Mouse (Mus musculus) cerebellum, postnatal 14 days (tissue): ENCODE data around the gene Dhh.
A peak's percentile ranks its signal among the peaks of the same experiment; 100 is the strongest.

Experiments
- DNase-seq, 2 experiments: peaks; one replicate each; pipeline ENCODE4 v3.0.0; 2021; ENCODE audit warnings: mixed read lengths in 2 of 2

Dhh gene

GRCm38 (mm10) chr15:98914903-98915302 is 16.6 kb upstream of the Dhh start:
- DNase-seq, result no peak

GRCm38 (mm10) chr15:98904692-98905091 is 6.4 kb upstream of the Dhh start:
- DNase-seq, result peak; percentile 55 to 72

GRCm38 (mm10) chr15:98902600-98902999 is 4.3 kb upstream of the Dhh start:
- DNase-seq, result no peak

GRCm38 (mm10) chr15:98901530-98901929 is 3.2 kb upstream of the Dhh start:
- no peak for DNase-seq

- DNase-seq, result no peak
These were observed 845 bp downstream of the Dhh start for GRCm38 (mm10) chr15:98897495-98897894.

GRCm38 (mm10) chr15:98895635-98896589 is 2.4 kb downstream of the Dhh start:
- DNase-seq, result peak in 1 of 2 experiments; percentile 42

- DNase-seq, result no peak
These were observed 3.4 kb downstream of the Dhh start for GRCm38 (mm10) chr15:98894746-98895634.

GRCm38 (mm10) chr15:98893940-98894745 is 4.2 kb downstream of the Dhh start, which contains the start of gene Rhebl1:
Gene Rhebl1 (minus strand): TSS chr15:98894540.
- peak; percentile 43 to 55 for DNase-seq

- DNase-seq, result no peak
These were observed 5.3 kb downstream of the Dhh start for GRCm38 (mm10) chr15:98893036-98893435.

- DNase-seq, result peak; percentile 76 to 82
These were observed 6.3 kb downstream of the Dhh start for GRCm38 (mm10) chr15:98891907-98892606.

- DNase-seq, result no peak
These were observed 7.1 kb downstream of the Dhh start for GRCm38 (mm10) chr15:98891198-98891742.

- DNase-seq, result peak; percentile 52 to 63
These were observed 10.8 kb downstream of the Dhh start for GRCm38 (mm10) chr15:98887526-98887925.

GRCm38 (mm10) chr15:98886667-98887387 is 11.5 kb downstream of the Dhh start:
- peak in 1 of 2 experiments; percentile 43 for DNase-seq

GRCm38 (mm10) chr15:98884106-98884505 is 14.2 kb downstream of the Dhh start:
- DNase-seq, result no peak

GRCm38 (mm10) chr15:98883661-98884060 is 14.7 kb downstream of the Dhh start:
- DNase-seq, result no peak

- no peak for DNase-seq
These were observed 16.7 kb downstream of the Dhh start for GRCm38 (mm10) chr15:98881656-98882008.

- DNase-seq, result peak; percentile 92 to 93
These were observed 17.2 kb downstream of the Dhh start for GRCm38 (mm10) chr15:98880978-98881655.

- peak; percentile 88 to 90 for DNase-seq
These were observed 21.0 kb downstream of the Dhh start for GRCm38 (mm10) chr15:98877331-98877730.

- DNase-seq, result peak; percentile 95
These were observed 26.1 kb downstream of the Dhh start for GRCm38 (mm10) chr15:98871916-98872888.
